Mouse (Mus musculus) thymus, adult 2 months (tissue): Measurements from ENCODE around the gene Gria4. TPM values are rescaled to one million over a fixed set of nuclear protein-coding genes. Genes with fewer than 3 reads are reported as not detected.

ENCODE experiments used
- DNase-seq: peaks from one replicate; pipeline ENCODE4 v3.0.0; 2021
- H3K27ac ChIP-seq: fragments of 200-500 bp; 2 replicates; pipeline ENCODE4 v1.5.1; 2012; ENCODE audit warnings: low read length, control low read depth; ENCODE audit not compliant: control insufficient read depth, insufficient read depth
- H3K27me3 ChIP-seq: fragments of 200-500 bp; 2 replicates; pipeline ENCODE4 v1.6.1; 2012; ENCODE audit warnings: mild to moderate bottlenecking, low read length, moderate library complexity, mixed read lengths; ENCODE audit not compliant: control insufficient read depth, insufficient read depth
- H3K36me3 ChIP-seq: fragments of 200-500 bp; 2 replicates; pipeline ENCODE4 v1.6.1; 2012; ENCODE audit warnings: mild to moderate bottlenecking, low read length, moderate library complexity; ENCODE audit not compliant: control insufficient read depth, insufficient read depth
- H3K4me1 ChIP-seq: fragments of 200-500 bp; replicated peaks from 2 replicates; pipeline ENCODE4 v1.6.1; 2012; ENCODE audit warnings: low read length; ENCODE audit not compliant: control insufficient read depth, insufficient read depth
- H3K4me3 ChIP-seq: fragments of 200-500 bp; 2 replicates; pipeline ENCODE4 v1.5.1; 2012; ENCODE audit warnings: mild to moderate bottlenecking, low read length, control low read depth, moderate library complexity; ENCODE audit not compliant: control insufficient read depth, insufficient read depth
- CTCF ChIP-seq: fragments of 200-500 bp; IDR thresholded peaks from 2 replicates; pipeline ENCODE4 v1.5.1; 2012; ENCODE audit warnings: mild to moderate bottlenecking, control low read depth, low read length, moderate library complexity, borderline replicate concordance; ENCODE audit not compliant: control insufficient read depth, poor library complexity, insufficient read depth; ENCODE audit errors: extremely low read depth
- POLR2A ChIP-seq: fragments of 200-500 bp; IDR thresholded peaks from 2 replicates; pipeline ENCODE4 v1.6.1; 2012; ENCODE audit warnings: mild to moderate bottlenecking, low read length, control low read depth, moderate library complexity; ENCODE audit not compliant: control insufficient read depth, poor library complexity, insufficient read depth; ENCODE audit errors: extremely low read depth
- WGBS: fragments of 180-500 bp; shearing (Covaris S2); methylation state at CpG from one replicate; pipeline ENCODE4 v1.1.7; 2018; 5-methylcytosine and 5-hydroxymethylcytosine counted together
- polyA plus RNA-seq: library from polyadenylated mRNA; depleted of rRNA; stranded (reverse); fragments of >200 nt; gene quantifications from 2 replicates; pipeline ENCODE4 v1.2.3, GENCODE M21; 2012

The Gria4 gene
- polyA plus RNA-seq, 1 experiment = not detected

DNA sequence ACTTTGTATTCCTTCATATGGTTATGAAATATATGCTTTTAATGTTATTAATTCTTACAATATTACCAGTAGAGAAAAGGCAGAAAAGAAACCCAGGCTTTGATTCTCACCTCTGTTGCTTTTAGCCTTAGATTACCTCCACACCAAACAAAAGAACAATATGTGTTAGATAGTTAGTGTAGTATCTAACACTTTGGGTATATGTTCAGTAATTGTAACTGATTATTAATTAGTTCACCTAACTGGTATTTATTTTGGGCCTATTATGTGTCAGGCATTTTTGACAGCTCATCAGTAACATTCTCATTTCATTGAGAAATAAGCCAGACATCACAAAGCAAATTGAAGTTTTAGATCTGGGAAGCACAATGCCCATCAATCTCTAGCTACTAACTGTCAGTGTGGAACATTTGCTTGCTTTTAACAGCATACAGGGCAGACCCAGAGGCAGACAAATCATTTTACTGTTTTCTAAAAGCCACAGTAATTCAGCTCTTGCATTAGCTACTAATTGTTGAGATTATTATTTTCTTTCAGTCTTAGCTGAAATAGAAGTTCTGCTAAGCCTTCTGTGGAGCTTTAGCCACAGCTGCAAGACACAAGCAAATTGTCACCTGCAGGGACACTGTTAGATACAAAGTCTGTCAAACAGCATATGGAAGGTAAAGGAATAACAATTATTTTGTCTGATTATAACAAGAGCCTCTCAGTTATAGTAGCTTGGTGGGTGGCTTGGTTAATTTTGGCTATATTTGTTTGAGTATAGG, 282.1 kb downstream of the Gria4 start:
- no peak overlapping the region for H3K4me3 ChIP-seq
- no peaks in the 10 kb centered on the region for H3K27me3 ChIP-seq
- no peak for DNase-seq
- no peaks in the 10 kb centered on the region for H3K4me1 ChIP-seq
- no peaks in the 10 kb centered on the region for H3K36me3 ChIP-seq
- H3K27ac ChIP-seq = no peak overlapping the region
- TF ChIP-seq POLR2A (no peak), CTCF (no peak)

DNA sequence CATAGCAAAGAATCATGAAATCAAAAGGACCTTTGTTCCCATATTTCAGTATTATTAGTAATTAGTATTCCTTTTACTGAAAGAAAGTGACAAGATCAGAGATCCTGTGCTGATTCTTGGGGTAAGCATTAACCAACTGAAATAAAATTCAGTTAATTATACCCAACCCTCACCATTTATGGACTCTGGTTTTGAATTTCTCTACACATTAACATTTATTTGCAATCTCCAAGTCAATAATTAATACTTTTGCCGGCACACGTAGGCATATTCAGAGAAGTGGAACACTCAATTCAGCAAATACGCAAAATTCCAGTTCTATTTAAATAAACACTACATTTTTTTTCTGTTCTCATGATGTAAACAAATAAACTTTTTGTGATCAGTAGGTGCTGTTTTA, 289.9 kb downstream of the Gria4 start:
- H3K27ac ChIP-seq = no peak overlapping the region
- TF ChIP-seq POLR2A (no peak), CTCF (no peak)
- H3K36me3 ChIP-seq = no peaks in the 10 kb centered on the region
- DNase-seq = no peak
- 99% methylated on average over 3 of the region's 3 CpGs for WGBS
- H3K27me3 ChIP-seq = no peaks in the 10 kb centered on the region
- no peaks in the 10 kb centered on the region for H3K4me1 ChIP-seq
- no peak overlapping the region for H3K4me3 ChIP-seq

DNA sequence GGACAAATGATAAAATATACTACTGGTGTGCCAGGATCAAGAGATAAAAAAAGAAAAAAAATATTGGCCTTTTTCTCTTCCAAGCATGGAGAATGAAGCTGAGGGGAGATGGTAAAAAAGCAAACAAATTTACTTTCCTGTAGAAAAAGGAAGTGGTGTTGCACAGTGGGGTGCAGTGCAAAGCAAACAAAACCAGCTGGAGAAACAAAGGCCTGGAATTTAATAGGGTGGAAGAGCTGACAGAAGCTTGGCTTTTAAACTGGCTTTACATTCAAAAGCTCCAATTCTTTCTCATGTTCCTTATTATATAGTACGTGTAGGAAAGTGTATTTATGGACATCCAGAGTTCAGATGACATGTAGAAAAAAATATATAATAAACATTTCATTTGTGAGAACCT, 290.9 kb downstream of the Gria4 start:
- no peak for DNase-seq
- Histone ChIP-seq H3K36me3 (no peaks in the 10 kb centered on the region), H3K4me3 (no peak overlapping the region), H3K27ac (no peak overlapping the region), H3K4me1 (no peaks in the 10 kb centered on the region), H3K27me3 (no peaks in the 10 kb centered on the region)
- WGBS = 47% methylated on average over 1 of the region's 1 CpGs
- no peak for TF ChIP-seq CTCF
- TF ChIP-seq POLR2A = no peak

DNA sequence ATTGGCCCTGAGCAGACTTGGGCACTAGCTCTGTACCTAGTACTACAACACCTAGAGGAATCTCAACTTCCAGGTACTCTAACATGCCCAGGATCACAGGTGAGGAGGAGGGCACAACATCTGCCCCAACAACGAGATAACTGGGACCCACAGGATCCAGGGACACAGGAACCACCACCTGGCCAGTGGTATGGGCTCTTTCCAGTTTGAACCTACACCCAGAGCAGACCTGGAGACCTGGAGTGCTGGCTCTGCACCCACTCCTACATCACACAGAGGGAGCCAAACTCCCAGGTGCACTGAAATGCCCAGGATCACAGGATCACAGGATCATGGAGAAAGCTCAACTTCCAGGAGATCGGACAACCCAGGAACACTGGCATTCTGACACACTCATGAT, 309.6 kb downstream of the Gria4 start:
- no peaks in the 10 kb centered on the region for H3K4me1 ChIP-seq

DNA sequence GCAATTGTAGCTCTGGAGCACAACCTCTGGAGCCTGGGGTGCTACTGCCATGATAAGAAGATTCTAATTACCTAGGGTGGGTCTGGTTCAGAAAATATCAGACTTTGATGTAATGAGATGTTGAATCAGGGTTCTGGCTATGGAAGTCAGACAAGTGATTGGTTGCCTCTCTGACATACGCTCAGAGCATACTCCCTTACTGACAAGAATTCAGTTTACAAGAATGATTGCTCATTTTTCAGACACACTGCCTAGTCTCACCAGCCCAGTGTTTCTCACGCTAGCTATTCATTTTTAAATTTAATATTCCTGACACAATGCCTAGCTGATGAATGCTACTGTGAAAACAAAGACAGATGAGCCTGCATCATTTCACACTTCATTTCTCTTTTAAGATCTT, 311.5 kb downstream of the Gria4 start:
- Histone ChIP-seq H3K27me3 (no peaks in the 10 kb centered on the region), H3K36me3 (no peaks in the 10 kb centered on the region), H3K4me1 (no peaks in the 10 kb centered on the region), H3K4me3 (no peak overlapping the region), H3K27ac (no peak overlapping the region)
- WGBS = 91% methylated on average over 2 of the region's 2 CpGs
- DNase-seq = no peak
- TF ChIP-seq POLR2A (no peak), CTCF (no peak)

More for the DNA sequence above, 309.6 kb downstream of the Gria4 start:
- TF ChIP-seq CTCF = no peak
- no peaks in the 10 kb centered on the region for H3K27me3 ChIP-seq
- H3K36me3 ChIP-seq = no peaks in the 10 kb centered on the region
- WGBS = 85% methylated on average over 2 of the region's 2 CpGs
- no peak for DNase-seq
- no peak overlapping the region for H3K4me3 ChIP-seq
- no peak overlapping the region for H3K27ac ChIP-seq

DNA sequence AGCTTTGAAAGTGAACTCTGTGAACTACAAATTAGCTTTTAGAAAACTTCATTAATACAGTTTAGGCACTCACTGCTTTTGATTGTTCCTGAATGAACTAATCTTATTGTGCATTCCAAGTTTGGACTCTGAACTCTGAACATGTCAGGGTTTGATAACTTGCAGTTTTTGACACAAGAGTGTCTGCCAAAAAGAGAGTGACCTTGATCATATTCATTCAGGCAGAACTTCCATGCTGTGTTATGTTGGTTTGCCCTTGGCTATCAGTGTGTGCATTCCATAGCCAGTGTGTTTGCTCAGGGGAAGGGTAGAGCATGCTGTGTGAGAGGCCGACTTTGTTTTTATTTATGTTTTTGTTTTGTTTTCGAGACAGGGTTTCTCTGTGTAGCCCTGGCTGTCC, 325.2 kb downstream of the Gria4 start:
- no peak for TF ChIP-seq POLR2A
- TF ChIP-seq CTCF = no peak
- Histone ChIP-seq H3K4me3 (no peak overlapping the region), H3K4me1 (no peaks in the 10 kb centered on the region), H3K27me3 (no peaks in the 10 kb centered on the region), H3K36me3 (no peaks in the 10 kb centered on the region), H3K27ac (no peak overlapping the region)
- 59% methylated on average over 2 of the region's 2 CpGs for WGBS
- DNase-seq = no peak

DNA sequence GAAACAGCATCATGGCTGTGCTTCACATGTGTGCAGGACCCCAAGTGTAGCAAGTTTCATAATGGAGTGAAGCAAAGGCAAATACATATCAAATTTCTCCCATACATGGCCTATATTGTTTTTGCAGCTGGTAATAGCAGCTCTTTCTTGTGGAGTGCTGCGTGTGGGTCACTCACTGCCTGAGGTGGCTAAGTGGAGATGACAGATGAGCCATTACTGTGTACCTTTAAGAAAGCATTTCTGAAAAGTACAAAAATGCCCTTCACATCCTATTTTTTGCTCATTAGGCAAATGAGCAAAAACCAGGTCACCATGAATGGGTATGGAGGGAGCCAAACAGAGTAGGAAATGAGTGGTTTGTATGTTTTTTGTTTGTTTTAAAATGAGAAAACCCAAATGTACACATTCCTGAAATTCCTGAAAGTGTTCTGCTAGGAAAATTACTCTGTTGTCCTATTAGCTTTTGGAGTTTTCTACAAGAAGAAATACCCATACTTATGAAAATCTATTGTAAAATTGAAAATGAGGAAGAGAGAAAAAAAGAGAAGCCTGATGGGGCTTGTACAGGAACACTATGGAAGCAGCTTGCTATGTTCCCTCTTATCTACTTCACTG, 336.5 kb downstream of the Gria4 start:
- DNase-seq = no peak
- Histone ChIP-seq H3K4me3 (no peak overlapping the region), H3K36me3 (no peaks in the 10 kb centered on the region), H3K27me3 (no peaks in the 10 kb centered on the region), H3K4me1 (no peaks in the 10 kb centered on the region), H3K27ac (no peak overlapping the region)
- WGBS = 87% methylated on average over 1 of the region's 1 CpGs
- TF ChIP-seq POLR2A = no peak
- TF ChIP-seq CTCF = no peak
